Mouse (Mus musculus) cortical plate, adult 2 months (tissue): Measurements from ENCODE around the gene Rab5if.

Experiments used
- CTCF ChIP-seq: fragments of 200-500 bp; IDR thresholded peaks from 2 replicates; pipeline ENCODE4 v1.5.1; 2011; ENCODE audit warnings: mild to moderate bottlenecking, control low read depth, low read length; ENCODE audit not compliant: insufficient read depth; ENCODE audit errors: extremely low read depth
- POLR2A ChIP-seq: fragments of 200-500 bp; IDR thresholded peaks from 2 replicates; pipeline ENCODE4 v1.6.1; 2011; ENCODE audit warnings: mild to moderate bottlenecking, low read length, control low read depth; ENCODE audit not compliant: insufficient read depth; ENCODE audit errors: extremely low read depth

GRCm38 (mm10) chr2:156874047-156874759 lies 11.3 kb downstream of the Rab5if start:
- TF ChIP-seq POLR2A = no peak
- TF ChIP-seq CTCF = no peak
